Mouse (Mus musculus): ENCODE measurements at regions not wholly inside any gene's neighbourhood (a gene's known extent, or its start where the extent isn't known, plus 50 kb on each side); places are given as distances from the start of the nearest gene placed in this dataset.

DNA sequence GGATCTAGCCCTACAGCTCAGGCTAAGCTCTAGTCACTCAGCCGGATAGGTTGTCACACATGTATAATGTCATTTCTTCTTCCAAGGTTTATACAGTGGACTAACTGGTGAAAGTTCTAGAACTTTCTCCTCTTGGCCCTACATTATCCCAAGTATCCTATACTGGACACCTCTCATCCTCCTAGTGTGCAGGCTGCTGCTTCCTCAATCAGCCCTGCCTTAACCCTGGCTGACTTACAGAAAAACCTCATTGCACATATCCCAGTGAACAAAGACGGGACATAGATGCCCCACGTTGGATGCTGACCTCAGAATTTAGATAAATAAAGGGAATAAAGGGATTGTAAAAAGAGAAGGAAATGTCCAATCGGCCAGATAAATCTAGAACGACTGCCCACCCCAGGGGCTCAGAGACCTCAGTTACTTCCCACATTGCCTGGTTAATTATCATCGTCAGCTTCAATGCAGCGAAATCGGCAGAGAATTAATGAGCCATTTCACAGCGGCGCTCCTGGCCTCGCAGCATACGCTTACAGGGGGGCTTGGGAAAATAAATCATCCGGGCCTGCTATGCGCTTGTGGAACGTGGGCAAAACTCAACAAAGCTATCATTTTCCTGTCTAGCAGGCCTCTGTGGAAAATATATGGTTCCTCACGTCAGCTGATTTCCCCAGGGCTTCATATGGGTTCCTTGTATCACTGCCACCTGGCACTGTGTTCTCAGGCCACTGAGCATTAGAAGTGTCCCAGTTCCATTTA, 145.5 kb upstream of the Arl4c start:
- TF ChIP-seq CTCF (conservative IDR thresholded peaks at IDR 0.05; ENCODE audit: low read length), result no peak
- TF ChIP-seq NANOG (IDR thresholded peaks at IDR 0.05; ENCODE audit: borderline replicate concordance, low read length), result no peak
- no peak for TF ChIP-seq POU5F1 (IDR thresholded peaks at IDR 0.05; ENCODE audit: borderline replicate concordance, low read length)

Measured in E14TG2a.4 (cell line).